Mouse (Mus musculus): ENCODE data around the gene Ift140. TPM values are rescaled to one million over a fixed set of nuclear protein-coding genes. Genes with fewer than 3 reads are reported as not detected.

Gene Ift140
- 14.3 and 23.1 TPM in 2 replicates for polyA plus RNA-seq (2012; rRNA removed; ENCODE audit: low replicate concordance)

DNA sequence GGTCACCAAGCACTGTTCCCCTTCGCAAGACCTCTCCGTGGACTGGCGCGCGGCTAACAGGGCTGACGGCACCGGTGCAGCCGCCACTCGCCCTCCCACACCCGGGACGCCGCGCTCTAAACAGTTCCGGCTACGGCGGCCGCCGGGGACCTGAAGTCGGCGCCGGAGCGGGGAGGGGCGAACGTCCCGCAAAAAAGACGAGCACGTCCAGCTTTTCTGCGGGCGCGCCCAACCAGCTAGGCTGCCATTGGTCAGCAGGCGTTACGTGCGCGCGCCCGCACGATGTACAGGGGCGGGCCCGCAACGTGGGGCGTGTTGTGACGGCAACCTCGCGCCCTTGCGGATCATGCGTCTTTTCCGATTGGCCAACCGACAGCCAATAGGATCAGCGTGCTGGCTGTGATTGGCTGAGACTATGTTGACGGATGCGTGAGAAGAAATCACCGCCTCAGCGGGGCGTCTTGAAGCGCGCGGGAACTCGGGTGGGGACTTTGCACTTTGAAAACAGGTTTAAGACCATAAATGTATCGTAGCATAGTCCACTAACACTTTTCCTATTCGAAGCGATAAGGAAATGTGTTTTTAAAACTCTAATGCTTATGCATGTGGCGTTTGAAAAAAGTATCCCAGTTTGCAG is at the start of gene Ift140, which contains the start of gene Cramp1l:
Ift140 (plus strand) TSS at position 431 of the 637 bp plus-strand sequence.
Cramp1l (minus strand) TSS at position 134 of the 637 bp plus-strand sequence.

DNA sequence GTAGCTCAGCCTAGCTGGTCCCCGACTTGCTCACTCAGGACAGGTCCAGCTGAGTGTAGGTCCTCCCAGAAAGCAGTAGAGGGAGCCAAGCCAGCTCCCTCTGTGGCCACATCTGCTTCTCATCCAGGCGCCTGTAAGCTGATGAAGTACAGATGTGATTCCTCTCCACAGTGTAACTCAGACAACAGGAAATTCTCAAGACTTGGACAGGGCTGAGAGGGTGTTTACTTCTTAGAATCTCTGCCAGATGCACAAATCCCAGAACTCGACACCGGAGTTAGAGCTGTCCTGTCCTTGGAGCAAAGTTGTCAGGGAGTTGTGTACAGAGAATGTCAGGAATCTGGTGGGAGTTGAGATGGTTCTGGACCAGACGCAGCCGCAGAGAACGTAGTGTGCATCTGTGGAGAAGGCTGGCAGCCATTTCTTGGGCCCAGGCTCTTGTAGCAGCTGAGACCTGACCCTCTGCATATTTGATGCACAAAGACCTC is 67.6 kb downstream of the Ift140 start, which contains the start of gene Tmem204:
Tmem204 (minus strand) TSS at position 148 of the 488 bp plus-strand sequence.

GRCm38 (mm10) chr17:25115664-25116432 is 100.0 kb downstream of the Ift140 start, which contains the start of gene Telo2:
Gene Telo2, minus strand, starts transcription at chr17:25115967.

DNA sequence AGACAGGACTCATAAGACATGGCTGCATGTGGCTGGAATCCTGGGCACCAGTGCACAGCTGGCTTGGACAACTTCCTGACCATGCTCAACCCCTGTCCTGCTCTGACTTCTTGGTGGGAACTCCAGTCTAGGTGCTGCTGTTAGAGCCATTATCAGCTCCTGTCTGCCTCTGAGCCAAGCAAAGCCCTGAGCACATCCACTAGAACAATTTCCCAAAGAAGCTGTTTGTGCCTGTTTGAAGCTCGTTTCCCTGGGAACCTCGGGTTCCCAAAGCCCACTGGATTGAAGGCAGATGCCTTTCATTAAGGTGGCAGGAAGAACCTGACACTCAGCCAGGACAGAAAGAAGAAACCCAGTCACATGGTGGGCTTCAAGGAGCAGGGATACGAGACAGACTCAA is 104.5 kb downstream of the Ift140 start, which contains the start of gene Ptx4:
Ptx4 (plus strand) TSS at position 355 of the 400 bp plus-strand sequence.

GRCm38 (mm10) chr17:25133275-25133698 is 117.4 kb downstream of the Ift140 start, which contains the start of gene Clcn7:
Gene Clcn7, plus strand, starts transcription at chr17:25133391.

Other genes starting within 250 kb of the Ift140 start
- 0.10 TPM in 1 of 2 replicates, not detected in the other for gene Meiob, start 211.8 kb upstream of the Ift140 start, polyA plus RNA-seq (2012; rRNA removed; ENCODE audit: low replicate concordance)
- 97.3 and 196 TPM in 2 replicates for gene Hagh, start 175.9 kb upstream of the Ift140 start, polyA plus RNA-seq (2012; rRNA removed; ENCODE audit: low replicate concordance)
- 10.9 and 14.8 TPM in 2 replicates for gene Fahd1, start 165.7 kb upstream of the Ift140 start, polyA plus RNA-seq (2012; rRNA removed; ENCODE audit: low replicate concordance)
- 50.0 and 143 TPM in 2 replicates for gene Igfals, start 150.1 kb upstream of the Ift140 start, polyA plus RNA-seq (2012; rRNA removed; ENCODE audit: low replicate concordance)
- gene Nubp2, start 129.7 kb upstream of the Ift140 start, polyA plus RNA-seq (2012; rRNA removed; ENCODE audit: low replicate concordance): 32.7 and 38.4 TPM in 2 replicates
- 53.0 and 84.0 TPM in 2 replicates for gene Spsb3, start 129.4 kb upstream of the Ift140 start, polyA plus RNA-seq (2012; rRNA removed; ENCODE audit: low replicate concordance)
- 30.9 and 44.6 TPM in 2 replicates for gene Eme2, start 121.0 kb upstream of the Ift140 start, polyA plus RNA-seq (2012; rRNA removed; ENCODE audit: low replicate concordance)
- gene Mrps34, start 121.0 kb upstream of the Ift140 start, polyA plus RNA-seq (2012; rRNA removed; ENCODE audit: low replicate concordance): 141 and 210 TPM in 2 replicates
- 39.5 and 77.7 TPM in 2 replicates for gene Nme3, start 119.6 kb upstream of the Ift140 start, polyA plus RNA-seq (2012; rRNA removed; ENCODE audit: low replicate concordance)
- 103 and 150 TPM in 2 replicates for gene Mapk8ip3, start 79.1 kb upstream of the Ift140 start, polyA plus RNA-seq (2012; rRNA removed; ENCODE audit: low replicate concordance)
- gene Jpt2, start 55.4 kb upstream of the Ift140 start, polyA plus RNA-seq (2012; rRNA removed; ENCODE audit: low replicate concordance): 33.2 and 36.8 TPM in 2 replicates
- gene Cramp1l, start 297 bp upstream of the Ift140 start, polyA plus RNA-seq (2012; rRNA removed; ENCODE audit: low replicate concordance): 18.4 and 29.4 TPM in 2 replicates
- 53.5 and 71.2 TPM in 2 replicates for gene Tmem204, start 67.5 kb downstream of the Ift140 start, polyA plus RNA-seq (2012; rRNA removed; ENCODE audit: low replicate concordance)
- gene Telo2, start 99.9 kb downstream of the Ift140 start, polyA plus RNA-seq (2012; rRNA removed; ENCODE audit: low replicate concordance): 15.3 and 43.8 TPM in 2 replicates
- 0.11 TPM in 1 of 2 replicates, not detected in the other for gene Ptx4, start 104.7 kb downstream of the Ift140 start, polyA plus RNA-seq (2012; rRNA removed; ENCODE audit: low replicate concordance)
- gene Clcn7, start 117.3 kb downstream of the Ift140 start, polyA plus RNA-seq (2012; rRNA removed; ENCODE audit: low replicate concordance): 42.8 and 52.6 TPM in 2 replicates
- gene Ccdc154, start 146.4 kb downstream of the Ift140 start, polyA plus RNA-seq (2012; rRNA removed; ENCODE audit: low replicate concordance): 0.04 TPM in 1 of 2 replicates, not detected in the other
- not detected in 2 replicates for gene Gm38655, start 159.4 kb downstream of the Ift140 start, polyA plus RNA-seq (2012; rRNA removed; ENCODE audit: low replicate concordance)
- gene BC003965, start 168.5 kb downstream of the Ift140 start, polyA plus RNA-seq (2012; rRNA removed; ENCODE audit: low replicate concordance): 12.1 and 13.6 TPM in 2 replicates
- 12.5 and 21.7 TPM in 2 replicates for gene Unkl, start 172.3 kb downstream of the Ift140 start, polyA plus RNA-seq (2012; rRNA removed; ENCODE audit: low replicate concordance)
- 40.8 and 46.8 TPM in 2 replicates for gene Gnptg, start 224.0 kb downstream of the Ift140 start, polyA plus RNA-seq (2012; rRNA removed; ENCODE audit: low replicate concordance)
- gene Tsr3, start 224.1 kb downstream of the Ift140 start, polyA plus RNA-seq (2012; rRNA removed; ENCODE audit: low replicate concordance): 21.1 and 23.1 TPM in 2 replicates
- 5.7 and 6.2 TPM in 2 replicates for gene Baiap3, start 240.3 kb downstream of the Ift140 start, polyA plus RNA-seq (2012; rRNA removed; ENCODE audit: low replicate concordance)

All from subcutaneous adipose tissue, adult 2 months (tissue).